Mouse (Mus musculus) ZHBTc4 (cell line): ENCODE data around the gene Zbtb7b.

Experiments used
- DNase-seq: peaks from one replicate; pipeline ENCODE4 v3.0.0-alpha.2; 2011; ENCODE audit warnings: low read depth, low spot score

The Zbtb7b gene

GRCm38 (mm10) chr3:89418861-89419250 is 24.3 kb upstream of the Zbtb7b start:
- DNase-seq = peak; percentile 89

GRCm38 (mm10) chr3:89418170-89418860 is 23.7 kb upstream of the Zbtb7b start, which contains the start of the genes Cks1b and Shc1:
TSS of gene Cks1b (minus strand) at chr3:89418383.
TSS of gene Shc1 (plus strand) at chr3:89418443.
- peak; percentile 100 for DNase-seq

DNA sequence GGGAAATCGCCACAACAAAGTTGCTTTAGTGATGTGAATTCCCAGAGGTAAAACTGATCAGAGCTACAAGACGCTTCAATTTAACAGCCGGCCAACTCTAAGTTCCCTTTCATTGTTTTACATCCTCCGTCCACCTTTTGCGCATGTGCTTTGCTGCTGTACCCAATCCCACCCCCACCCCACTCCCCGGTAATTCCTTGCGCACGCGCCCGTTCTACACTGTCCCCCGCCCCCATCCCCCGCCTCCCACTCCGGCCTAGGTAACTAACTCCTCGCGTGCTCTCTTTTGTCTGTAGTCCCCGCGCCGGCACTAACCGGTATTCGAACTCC is 23.2 kb upstream of the Zbtb7b start:
- no peak for DNase-seq

GRCm38 (mm10) chr3:89417131-89417530 is 22.6 kb upstream of the Zbtb7b start:
- no peak for DNase-seq

GRCm38 (mm10) chr3:89416158-89416557 is 21.6 kb upstream of the Zbtb7b start:
- no peak for DNase-seq

DNA sequence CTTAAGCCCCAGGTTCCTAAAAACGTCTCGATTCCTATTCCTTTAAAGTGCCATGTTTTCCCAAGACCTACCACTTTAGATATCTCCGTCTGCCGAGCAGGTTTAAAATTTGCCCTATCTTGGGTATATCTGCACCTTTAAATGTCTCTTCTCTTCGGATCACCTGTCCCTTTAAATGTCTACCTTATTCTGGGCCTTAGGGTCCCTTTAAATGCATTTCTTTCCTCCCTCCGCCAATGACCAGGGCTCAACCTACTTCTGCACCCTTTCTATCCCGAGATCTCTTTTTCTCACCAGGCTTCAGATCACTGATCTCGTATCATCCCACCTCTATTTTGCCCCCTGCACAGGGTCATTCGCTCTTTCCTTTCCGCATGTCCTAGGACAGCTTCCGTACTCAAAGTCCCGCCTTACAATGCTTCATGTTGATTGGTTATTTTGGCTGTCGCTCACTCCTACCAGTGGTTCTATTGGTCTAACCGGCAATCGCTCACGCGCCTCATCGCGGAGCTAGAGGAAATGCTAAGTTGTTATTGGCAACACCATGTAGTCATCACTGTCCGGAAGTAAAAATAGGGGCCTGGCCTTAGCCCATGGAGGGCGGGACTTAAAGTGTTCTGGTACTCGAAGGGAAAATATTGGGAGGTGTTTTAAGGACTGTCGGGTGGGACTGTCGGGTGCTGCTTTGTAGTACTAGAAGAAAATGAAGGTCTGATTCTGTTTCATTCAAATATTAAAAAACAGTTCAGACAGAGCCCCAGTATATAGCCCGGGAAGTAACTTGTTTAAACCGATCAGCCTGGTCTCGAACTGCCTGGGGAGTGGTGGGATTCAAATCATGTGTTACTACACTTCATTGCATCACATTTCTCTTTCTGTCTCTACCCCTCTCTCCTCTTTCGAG is 17.2 kb upstream of the Zbtb7b start, which contains the start of gene Flad1:
TSS of gene Flad1 (minus strand) at position 381 of the 904 bp plus-strand sequence.
- peak; percentile 100 for DNase-seq

GRCm38 (mm10) chr3:89410864-89411263 is 16.3 kb upstream of the Zbtb7b start:
- no peak for DNase-seq

- no peak for DNase-seq
Observed at GRCm38 (mm10) chr3:89409701-89410100, 15.1 kb upstream of the Zbtb7b start.

DNA sequence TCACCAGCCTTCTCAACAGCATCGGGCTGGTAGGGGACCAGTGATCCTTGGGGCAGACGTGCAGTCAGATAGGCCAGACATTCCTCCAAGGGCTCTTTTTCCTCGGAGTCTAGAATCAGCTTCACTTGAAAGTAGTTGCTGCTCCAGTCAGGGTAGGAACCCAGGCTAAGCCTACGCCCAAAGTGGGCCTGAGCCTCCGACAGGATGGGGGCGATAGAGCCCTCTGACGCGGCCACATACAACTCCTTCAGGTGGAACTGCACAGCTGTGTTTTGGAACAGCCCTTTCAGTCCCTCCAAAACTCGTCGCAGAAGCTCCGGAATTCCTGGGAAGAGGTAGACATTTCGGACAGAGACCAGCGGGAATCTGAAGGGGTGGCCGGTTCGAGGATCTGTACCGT is 13.9 kb upstream of the Zbtb7b start:
- peak; percentile 64 for DNase-seq

- DNase-seq = no peak
Observed at GRCm38 (mm10) chr3:89406887-89407286, 12.3 kb upstream of the Zbtb7b start.

- DNase-seq = no peak
Observed at GRCm38 (mm10) chr3:89402693-89403092, 8.1 kb upstream of the Zbtb7b start, which contains the start of gene Lenep. TSS of gene Lenep (minus strand) at chr3:89402793.

DNA sequence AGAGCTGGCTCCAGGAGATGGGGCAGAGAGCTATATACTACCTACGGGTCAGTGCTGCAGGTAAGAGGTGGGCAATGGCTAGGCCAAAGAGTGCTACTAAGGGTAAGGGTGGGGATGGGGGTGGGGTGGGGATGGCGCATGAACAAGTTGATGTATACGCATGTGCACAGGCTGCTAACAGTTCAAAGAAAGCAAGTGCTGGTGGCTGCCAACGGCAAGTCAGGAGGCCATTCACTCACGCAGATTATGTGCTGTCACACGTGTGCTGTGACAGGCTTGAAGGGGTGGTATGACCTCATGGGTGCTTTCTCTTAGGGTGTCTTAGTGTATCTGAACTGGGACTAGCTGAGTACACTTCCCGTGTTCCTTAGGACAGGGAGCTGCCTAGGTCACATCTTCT is 6.8 kb upstream of the Zbtb7b start:
- DNase-seq = no peak

DNA sequence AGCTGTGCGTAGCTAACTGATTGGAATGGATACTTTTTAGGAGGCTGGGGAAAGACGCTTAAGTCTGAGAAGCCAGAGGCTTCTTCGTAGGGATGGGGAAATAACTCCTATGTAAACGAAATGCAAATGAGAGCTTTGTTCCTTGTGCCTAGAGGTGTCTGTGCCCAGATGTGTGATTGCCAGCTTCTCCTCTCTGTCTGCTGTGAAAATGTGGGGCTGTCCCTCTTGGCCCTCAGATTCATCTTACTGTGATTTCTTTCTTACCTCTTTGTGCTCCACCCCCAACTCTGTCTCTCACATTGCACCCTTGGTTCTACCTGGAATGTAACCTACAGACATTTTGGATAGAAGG is 2.1 kb upstream of the Zbtb7b start:
- no peak for DNase-seq

DNA sequence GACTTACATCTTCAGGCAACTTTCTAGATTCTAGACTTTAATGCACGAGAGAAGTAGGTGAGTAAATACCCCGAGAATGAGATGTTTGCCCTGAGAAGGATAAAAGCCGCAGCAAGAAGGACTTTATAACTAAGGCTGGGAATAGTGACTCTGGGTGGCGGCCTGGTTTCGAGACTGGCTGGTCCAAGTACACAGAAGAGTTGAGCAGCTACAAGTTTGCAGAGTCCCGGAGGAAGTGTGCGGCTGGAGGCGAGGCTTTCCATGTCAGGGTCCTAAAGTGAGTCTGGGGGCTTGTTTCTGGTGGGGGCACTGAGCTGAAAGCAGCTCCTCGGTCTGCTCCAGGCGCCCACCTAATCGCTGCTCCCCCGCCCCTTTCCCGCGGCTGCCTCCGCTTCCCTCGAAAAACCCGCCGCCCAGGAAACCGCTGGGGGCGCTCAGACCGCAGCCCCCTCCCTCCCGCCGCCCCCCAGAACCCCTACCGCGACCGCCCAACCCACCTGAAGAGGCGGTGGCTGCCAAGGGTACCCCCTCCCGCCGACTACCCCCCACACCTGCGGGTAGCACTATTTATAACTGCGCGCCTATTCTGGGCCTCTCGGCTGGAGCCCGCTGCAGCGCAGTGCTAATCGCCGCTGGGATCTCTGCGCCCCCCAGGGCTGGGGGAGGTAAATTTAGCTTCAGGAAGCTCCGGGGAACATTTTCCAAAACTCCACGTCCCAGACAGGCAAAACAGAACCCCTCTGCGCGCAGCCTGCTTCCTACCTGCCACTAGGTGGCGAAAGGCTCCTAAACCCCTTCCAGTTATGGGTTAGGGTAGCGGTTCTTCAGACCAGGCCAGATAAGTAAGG is 1.5 kb upstream of the Zbtb7b start:
- peak; percentile 91 for DNase-seq

DNA sequence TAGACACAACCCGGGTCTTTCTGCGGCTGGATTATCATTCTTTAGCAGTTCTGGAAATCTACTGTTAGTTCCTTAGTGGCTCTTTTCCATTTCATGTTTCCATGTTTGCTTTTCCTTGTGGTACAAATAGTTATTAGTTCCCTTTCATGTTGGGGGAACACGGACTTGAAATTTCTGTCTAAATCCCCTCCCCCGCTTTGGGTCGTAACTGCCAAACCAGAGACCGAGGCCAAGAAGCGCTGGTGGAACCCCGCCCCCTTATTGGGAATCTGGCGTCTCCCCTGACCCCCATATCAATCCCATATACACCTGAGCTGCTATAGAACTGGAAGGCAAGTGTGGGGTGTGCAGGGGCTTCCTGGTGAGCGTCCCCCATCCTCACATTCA is 836 bp upstream of the Zbtb7b start:
- no peak for DNase-seq

DNA sequence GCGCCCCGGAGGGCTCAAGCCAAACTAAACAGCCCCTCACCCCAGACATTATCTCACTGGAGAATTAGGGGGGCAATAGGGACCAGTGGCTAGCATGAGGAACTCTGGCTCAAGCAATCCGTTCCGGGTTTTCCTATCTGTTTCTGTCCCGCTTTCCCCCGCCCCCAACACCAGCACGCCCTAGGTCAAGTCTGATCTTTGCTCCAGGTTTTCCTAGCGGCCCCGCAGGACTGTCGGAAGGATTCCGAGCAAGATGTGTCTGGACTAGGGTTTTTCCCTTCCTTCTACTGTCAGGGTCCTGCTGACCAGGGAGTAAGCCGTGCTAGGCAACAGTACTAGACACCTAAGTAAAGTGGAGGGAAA is 299 bp upstream of the Zbtb7b start:
- peak; percentile 95 for DNase-seq

- DNase-seq = peak; percentile 98
Observed at GRCm38 (mm10) chr3:89393605-89394004, 971 bp downstream of the Zbtb7b start.

- DNase-seq = no peak
Observed at GRCm38 (mm10) chr3:89392871-89393311, 1.7 kb downstream of the Zbtb7b start.

GRCm38 (mm10) chr3:89391663-89392511 is 2.7 kb downstream of the Zbtb7b start:
- DNase-seq = peak; percentile 68

- no peak for DNase-seq
Observed at GRCm38 (mm10) chr3:89390699-89391662, 3.6 kb downstream of the Zbtb7b start.
